Mouse (Mus musculus) lung, postnatal 25 days (tissue): ENCODE measurements around the gene Gm42957.
"Not testable (repeated sequence)": the region's sequence is repeated elsewhere in the genome, so short reads cannot be mapped to it uniquely, and the experiment has no call there.

ENCODE experiments used
- DNase-seq: peaks from one replicate; pipeline ENCODE4 v3.0.0; 2022; ENCODE audit warnings: low spot score

Gene Gm42957

DNA sequence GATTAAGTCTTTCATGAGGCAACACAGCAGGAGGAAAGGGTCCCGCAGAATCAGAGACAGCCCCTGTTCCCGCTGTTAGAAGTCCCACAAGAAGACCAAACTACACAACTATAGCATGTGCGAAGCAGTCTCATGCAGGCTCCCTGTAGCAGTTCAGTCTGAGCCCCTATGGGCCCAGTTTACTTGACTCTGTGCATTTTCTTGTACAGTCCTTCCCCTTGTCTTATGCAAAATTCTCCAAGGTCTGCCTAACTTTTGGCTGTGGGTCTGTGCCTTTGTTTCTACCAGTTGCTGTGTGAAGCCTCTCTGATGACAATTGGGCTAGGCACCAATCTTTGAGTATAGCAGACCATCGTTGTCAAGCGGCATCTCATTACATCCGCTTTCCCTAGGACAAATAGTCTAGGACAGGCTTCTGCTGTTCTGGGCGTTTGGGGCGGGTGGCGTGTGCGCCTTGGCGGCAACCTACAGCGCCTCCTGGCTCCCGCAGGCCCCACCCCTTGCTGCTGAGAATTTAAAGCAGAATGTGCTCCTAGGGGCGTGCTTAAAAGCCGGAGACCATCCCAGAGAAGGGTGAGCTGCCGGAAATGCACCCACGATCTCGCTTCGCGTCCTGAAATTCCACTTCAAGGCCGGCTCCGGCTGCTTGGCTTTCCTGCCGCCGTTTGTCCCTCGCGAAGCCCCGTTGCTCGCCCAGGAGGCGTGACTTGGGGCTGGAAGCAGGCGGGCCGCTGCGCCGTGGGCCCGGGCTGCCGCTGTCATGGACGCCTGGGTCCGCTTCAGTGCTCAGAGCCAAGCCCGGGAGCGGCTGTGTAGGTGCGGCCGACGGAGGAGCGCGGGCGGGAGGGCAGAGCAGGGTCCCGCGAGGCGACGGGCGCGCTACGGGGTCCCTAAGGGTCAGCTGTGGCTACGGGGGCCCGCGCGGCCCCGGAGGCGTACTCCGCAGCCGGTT lies at the start of gene Gm42957, which contains the start of gene Pex11b:
Gene Gm42957 (plus strand): TSS at position 547 of the 952 bp plus-strand sequence.
Gene Pex11b (plus strand): TSS at position 449 of the 952 bp plus-strand sequence.
- peak; percentile 89 for DNase-seq

DNA sequence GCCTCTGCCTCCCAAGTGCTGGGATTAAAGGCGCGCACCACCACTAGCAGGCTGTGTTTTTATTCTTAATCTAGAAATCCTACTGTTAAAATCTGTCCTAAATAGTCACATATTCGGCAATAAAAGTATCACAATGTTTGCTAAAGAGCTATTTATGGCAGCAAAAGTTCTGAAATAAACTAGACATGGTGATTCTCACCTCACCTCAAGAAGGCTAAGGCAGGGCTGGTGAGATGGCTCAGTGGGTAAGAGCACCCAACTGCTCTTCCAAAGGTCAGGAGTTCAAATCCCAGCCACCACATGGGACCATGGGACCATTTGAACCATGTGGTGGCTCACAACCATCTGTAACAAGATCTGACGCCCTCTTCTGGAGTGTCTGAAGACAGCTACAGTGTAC lies 44.6 kb upstream of the Gm42957 start:
- no peak for DNase-seq

DNA sequence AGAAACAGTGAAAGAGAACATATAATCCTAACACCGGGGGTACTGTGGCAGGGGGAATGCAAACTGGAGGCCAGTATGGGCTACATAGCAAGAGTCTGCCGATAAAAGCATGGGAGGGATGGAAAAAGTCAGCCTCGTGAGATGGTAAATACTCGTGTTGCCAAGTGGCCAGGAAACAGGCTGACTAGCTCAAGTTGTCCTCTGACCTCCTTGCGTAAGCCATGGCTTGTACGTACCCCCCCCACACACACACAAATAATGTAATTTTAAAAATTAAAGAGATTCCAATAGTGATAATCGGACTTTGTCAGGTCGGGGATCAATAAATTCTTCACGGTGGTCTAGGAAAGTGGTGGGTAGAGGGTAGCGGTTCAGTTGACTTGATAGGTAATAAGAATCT lies 41.9 kb upstream of the Gm42957 start:
- DNase-seq, result peak; percentile 65

- peak; percentile 96 for DNase-seq
Measured at GRCm38 (mm10) chr3:96593790-96594560, 41.3 kb upstream of the Gm42957 start, which contains the start of gene Polr3gl. Polr3gl (minus strand) TSS chr3:96594181.

DNA sequence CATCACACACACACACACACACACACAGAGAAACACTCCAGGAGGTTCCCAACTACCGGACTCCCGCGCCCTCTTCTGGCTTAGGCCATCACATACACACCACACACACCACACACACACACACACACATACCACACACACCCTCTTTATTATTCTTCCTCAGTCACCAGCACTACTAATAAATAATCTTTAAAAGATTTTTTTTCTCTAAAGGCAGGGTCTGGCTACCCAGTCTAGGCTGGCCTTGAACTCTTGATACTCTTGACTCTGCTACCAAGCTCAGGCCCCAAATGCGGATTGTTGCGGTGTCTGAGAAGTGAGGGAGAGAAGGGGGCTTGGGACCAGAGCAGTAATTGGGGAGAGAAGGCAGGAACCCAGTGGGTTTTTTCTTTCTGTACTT lies 40.4 kb upstream of the Gm42957 start:
- DNase-seq, result no peak

DNA sequence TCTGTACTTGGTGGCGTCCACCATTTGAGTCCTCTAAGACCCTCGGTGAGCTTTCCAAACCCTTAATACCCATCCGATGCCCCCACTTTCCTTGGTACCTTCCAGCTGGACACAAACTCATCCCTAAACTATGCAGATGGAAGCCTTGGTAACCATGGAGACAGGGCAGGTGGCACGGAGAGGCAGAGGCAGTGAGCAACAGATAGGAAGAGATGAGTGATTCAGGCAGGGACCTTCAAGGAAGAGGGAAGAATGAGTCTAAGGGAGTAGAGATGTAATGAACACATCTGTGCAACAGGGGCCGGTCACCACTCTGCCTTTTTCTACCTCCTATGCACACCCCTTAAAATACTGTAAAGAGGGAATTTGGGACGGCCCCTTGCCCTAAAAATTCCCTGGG lies 39.6 kb upstream of the Gm42957 start:
- DNase-seq, result no peak

DNA sequence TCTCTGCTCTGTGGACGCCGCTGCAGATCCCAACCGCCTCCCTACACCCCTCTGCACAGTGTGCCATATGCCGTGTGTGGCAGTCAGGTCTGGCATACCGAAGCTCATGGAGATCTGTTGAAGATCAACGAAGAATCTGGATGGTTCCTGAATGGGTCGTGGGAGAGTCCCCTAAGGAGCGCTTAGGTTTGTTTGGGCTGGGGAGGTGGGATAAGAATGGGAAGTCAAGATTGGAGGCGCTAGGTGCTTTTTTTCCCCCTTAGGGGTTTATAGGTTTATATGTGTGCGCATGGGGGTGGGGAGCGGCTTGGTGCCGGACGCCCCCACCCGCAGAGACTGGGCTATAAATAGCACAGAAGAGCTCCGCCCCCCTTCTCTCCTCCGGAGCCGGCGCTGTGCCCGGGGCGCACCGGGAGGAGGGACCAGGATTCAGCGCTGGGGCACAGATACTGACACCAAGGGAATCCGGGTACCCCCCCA lies 39.0 kb upstream of the Gm42957 start, which contains the start of gene Ankrd34a:
Gene Ankrd34a (plus strand): TSS at position 409 of the 480 bp plus-strand sequence.
- DNase-seq, result no peak

DNA sequence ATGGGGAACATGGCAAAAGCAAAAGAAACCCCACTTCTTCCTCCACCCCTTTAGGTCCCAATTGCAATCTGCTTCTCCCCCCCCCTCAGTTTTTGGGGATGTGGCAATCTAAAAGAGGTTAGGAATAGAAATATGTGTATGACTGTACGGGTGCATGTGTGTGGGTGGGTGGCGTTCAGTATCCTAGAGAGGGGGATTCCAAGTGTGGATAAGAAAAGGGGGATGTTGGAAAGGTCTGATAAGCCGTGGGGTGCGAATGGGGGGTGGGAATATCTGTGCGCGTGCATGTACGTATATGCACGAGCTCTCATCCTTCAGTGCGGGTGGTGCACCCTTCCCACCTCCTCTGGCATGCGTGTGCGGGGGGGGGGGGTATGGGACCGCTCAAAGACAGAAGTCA lies 38.4 kb upstream of the Gm42957 start:
- no peak for DNase-seq

- DNase-seq, result no peak
Measured at GRCm38 (mm10) chr3:96597435-96597891, 37.8 kb upstream of the Gm42957 start.

DNA sequence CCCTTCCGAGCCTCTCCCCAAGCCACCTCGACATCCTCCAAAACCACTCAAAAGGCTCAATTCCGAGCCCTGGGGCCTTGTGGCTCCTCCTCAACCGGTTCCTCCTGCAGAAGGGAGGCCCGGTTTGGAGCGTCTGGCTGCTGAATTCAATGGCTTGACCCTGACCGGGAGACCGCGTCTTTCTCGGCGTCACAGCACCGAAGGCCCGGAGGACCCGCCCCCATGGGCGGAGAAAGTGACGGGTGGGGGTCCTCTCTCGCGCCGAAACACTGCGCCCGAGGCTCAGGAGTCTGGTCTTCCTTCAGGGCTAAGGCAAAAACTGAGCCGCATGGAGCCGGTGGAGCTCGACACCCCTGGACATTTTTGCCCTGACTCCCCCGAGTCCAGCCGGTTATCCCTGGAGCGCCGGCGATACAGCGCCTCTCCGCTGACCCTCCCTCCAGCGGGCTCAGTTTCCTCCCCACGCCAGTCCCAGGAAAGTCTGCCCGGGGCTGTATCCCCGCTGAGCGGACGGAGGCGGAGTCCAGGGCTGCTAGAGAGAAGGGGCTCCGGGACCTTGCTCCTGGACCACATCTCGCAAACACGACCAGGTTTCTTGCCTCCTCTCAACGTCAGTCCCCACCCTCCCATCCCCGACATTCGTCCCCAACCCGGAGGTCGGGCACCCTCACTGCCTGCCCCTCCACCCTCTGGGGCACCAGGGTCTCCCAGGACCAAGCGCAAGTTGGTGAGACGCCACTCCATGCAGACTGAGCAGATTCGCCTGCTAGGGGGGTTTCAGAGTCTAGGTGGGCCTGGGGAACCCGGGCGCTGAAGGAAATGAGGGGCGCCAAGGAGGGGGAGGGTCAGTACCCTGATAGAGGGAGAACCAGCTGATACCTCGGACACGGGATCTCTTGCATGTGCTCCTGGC lies 36.9 kb upstream of the Gm42957 start:
- DNase-seq, result peak; percentile 62

- DNase-seq, result no peak
Measured at GRCm38 (mm10) chr3:96599069-96599393, 36.2 kb upstream of the Gm42957 start.

- DNase-seq, result no peak
Measured at GRCm38 (mm10) chr3:96599411-96599810, 35.9 kb upstream of the Gm42957 start.

- DNase-seq, result peak; percentile 94
Measured at GRCm38 (mm10) chr3:96600639-96601250, 34.5 kb upstream of the Gm42957 start, which contains the start of gene Lix1l. Lix1l (plus strand) TSS chr3:96601149.

DNA sequence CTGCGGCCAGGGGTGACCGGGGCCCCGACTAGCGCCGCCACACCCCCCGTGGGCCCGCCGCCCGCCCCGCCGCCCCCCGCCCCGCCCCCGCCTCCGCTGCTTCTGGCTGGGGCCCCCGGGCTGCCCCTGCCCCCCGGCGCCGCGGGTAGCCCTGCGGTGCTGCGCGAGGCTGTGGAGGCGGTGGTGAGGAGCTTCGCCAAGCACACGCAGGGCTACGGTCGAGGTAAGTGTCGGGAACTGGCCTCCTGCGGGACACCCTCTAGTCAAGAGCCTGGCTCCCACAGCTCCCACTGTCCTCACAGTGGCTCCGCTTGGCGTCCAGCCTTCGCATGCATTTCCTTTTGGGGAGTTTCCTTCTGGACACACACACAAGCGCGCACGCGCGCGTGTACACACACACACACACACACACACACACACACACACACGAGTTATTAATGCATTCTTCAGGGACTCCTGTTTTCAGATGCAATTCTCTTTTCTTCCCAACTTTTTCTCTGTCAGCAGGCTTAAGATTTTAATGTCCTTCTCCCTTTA lies 34.0 kb upstream of the Gm42957 start:
- DNase-seq, result peak; percentile 68

- DNase-seq, result no peak
Measured at GRCm38 (mm10) chr3:96601941-96602703, 33.2 kb upstream of the Gm42957 start.

DNA sequence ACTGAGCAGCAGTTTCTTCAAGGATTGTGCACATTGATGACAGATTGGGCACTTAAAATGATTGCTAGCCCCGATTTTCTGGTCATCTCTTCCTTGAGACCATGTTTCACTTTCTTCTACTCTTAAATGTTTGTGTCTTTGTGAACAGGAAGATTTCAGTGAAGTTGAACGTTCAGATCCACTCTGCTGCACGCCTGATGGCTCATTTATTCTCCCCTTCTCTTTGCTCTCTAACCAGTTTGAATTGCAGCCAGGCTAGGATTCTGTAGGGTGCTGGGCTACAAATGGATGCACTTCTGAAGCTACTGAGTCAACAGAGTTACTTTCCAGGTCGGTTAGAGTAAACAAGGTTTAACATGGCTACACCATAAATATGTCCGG lies 32.6 kb upstream of the Gm42957 start:
- no peak for DNase-seq

GRCm38 (mm10) chr3:96603311-96603710 lies 32.0 kb upstream of the Gm42957 start:
- no peak for DNase-seq

- not testable (repeated sequence) for DNase-seq
Measured at GRCm38 (mm10) chr3:96606007-96606406, 29.3 kb upstream of the Gm42957 start.

DNA sequence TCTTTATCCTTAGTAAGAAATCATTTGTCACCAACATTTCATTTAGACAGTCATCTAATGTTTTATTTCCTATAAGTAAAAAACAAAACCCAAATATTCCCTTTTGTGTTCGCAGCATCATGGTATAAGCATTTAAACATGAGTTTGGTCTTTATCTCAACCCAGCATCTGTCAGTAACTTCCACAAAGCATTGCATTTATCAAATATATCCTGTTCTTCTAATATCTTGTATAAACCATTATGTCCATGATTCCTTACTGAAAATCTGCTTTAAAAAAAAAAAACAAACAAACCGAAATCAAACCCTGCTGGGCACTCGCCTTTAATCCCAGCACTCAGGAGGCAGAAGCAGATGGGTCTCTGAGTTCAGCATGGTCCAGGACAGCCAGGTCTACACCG lies 28.7 kb upstream of the Gm42957 start:
- DNase-seq, result no peak

DNA sequence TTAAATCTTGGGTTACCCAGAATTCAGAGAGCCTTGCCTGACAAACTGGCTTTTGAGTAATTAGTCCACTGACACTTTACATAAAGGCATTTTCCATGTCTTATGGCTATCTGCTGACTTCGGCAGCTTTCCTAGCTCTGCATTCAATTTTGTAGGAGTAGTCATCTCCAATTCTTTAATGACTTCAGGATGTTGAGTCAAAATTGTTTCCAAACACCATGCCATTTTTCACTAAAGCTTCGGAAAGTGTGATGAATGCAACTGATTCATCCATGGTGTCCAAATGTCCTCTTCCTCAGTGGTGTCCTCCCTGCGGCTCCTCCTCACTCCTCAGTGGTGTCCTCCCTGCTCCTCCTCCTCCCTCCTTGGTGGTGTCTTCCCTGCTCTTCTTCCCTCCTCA lies 17.3 kb upstream of the Gm42957 start:
- no peak for DNase-seq
